Comparison of ENCODE assay signal across 8 mouse cellular contexts in genomic region chr5:30476534-30476933, GRCm38 (mm10). TPM values are rescaled to one million over a fixed set of nuclear protein-coding genes. Genes with fewer than 3 reads are reported as not detected.
DNase-seq lines count a peak whose midpoint lies in the region; ATAC-seq and TF ChIP-seq lines count a peak whose summit lies in the region.
"Had no signal": no experiment of that assay in that cellular context is flagged by ENCODE, and none has a peak within 500 bp of the region (broad histone marks: within the 10 kb centered on the region; RNA-seq: fewer than 3 reads in every experiment).

No protein-coding gene starts in this region.

- H3K4me2 ChIP-seq in embryonic facial prominence, embryonic 11.5 days (ENCODE audit: low read depth, low read length) = no peak overlapping the region

- TF ChIP-seq EP300 in ES-Bruce4 (IDR thresholded peaks at IDR 0.05; ENCODE audit: insufficient read depth, low read depth, low read length) = 0 out of 2 replicates have a peak, but pooled peaks have one; percentile 13

- no peak for ATAC-seq in embryonic facial prominence, embryonic 11.5 days (replicated peaks; ENCODE audit: insufficient number of reproducible peaks, low FRiP score, low TSS enrichment, low read depth)

- TF ChIP-seq CTCF in ES-Bruce4 (IDR thresholded peaks at IDR 0.05; ENCODE audit: low read depth, low read length) = peak; percentile 96
- peak; percentile 63 for TF ChIP-seq CTCF in olfactory bulb, adult 2 months (IDR thresholded peaks at IDR 0.05; ENCODE audit: insufficient read depth, low read depth, low read length)

- H3K9me3 ChIP-seq in ES-Bruce4 (replicated peaks; ENCODE audit: control insufficient read depth, insufficient read depth, low read length, poor library complexity, severe bottlenecking) = no peaks in the 10 kb centered on the region
- no peaks in the 10 kb centered on the region for H3K9me3 ChIP-seq in embryonic facial prominence, embryonic 11.5 days (replicated peaks; ENCODE audit: control insufficient read depth, low read length)

- no peak overlapping the region for H3K27ac ChIP-seq in ES-Bruce4 (ENCODE audit: insufficient read depth, low read length)
- H3K27ac ChIP-seq in embryonic facial prominence, embryonic 11.5 days (replicated peaks; ENCODE audit: low read depth, low read length) = no peak overlapping the region
- H3K27ac ChIP-seq in olfactory bulb, adult 2 months (ENCODE audit: insufficient read depth, low read depth, low read length) = no peak overlapping the region

- 41% methylated on average over 10 of the region's 10 CpGs for WGBS in embryonic facial prominence, embryonic 11.5 days
- WGBS in olfactory bulb, adult 2 months = 30% methylated on average over 10 of the region's 10 CpGs

- no peaks in the 10 kb centered on the region for H3K4me1 ChIP-seq in ES-Bruce4 (ENCODE audit: control insufficient read depth, insufficient read depth, low read length)
- H3K4me1 ChIP-seq in embryonic facial prominence, embryonic 11.5 days (ENCODE audit: control insufficient read depth, insufficient read depth, low read length) = no peaks in the 10 kb centered on the region
- H3K4me1 ChIP-seq in olfactory bulb, adult 2 months (ENCODE audit: control insufficient read depth, insufficient read depth, low read length) = no peaks in the 10 kb centered on the region; the same call in 1 of the 2 replicates

- no peaks in the 10 kb centered on the region for H3K27me3 ChIP-seq in ES-Bruce4 (ENCODE audit: control insufficient read depth, insufficient read depth, low read length, poor library complexity, severe bottlenecking)
- no peaks in the 10 kb centered on the region for H3K27me3 ChIP-seq in embryonic facial prominence, embryonic 11.5 days (ENCODE audit: control insufficient read depth, insufficient read depth, low read length)

- H3K9ac ChIP-seq in ES-Bruce4 (ENCODE audit: low read depth, poor library complexity, severe bottlenecking) = no peak overlapping the region
- H3K9ac ChIP-seq in embryonic facial prominence, embryonic 11.5 days (replicated peaks; ENCODE audit: low read length) = no peak overlapping the region

- H3K4me3 ChIP-seq in ES-Bruce4 (ENCODE audit: low read depth, low read length) = no peak overlapping the region
- no peak overlapping the region for H3K4me3 ChIP-seq in embryonic facial prominence, embryonic 11.5 days (ENCODE audit: low read depth, low read length)
- H3K4me3 ChIP-seq in olfactory bulb, adult 2 months (ENCODE audit: insufficient read depth, low read depth, low read length) = no peak overlapping the region

- DNase-seq in left cerebral cortex, postnatal 14 days (ENCODE audit: low spot score in 2 of 2) = peak; percentile 34 to 51
- DNase-seq in left cerebral cortex, adult 8-10 months (ENCODE audit: low spot score in 2 of 2) = no peak
- peak; percentile 20 for DNase-seq in WW6 (ENCODE audit: low read depth, low spot score)
- peak; percentile 65 for DNase-seq in embryonic facial prominence, embryonic 11.5 days (ENCODE audit: low spot score)
- no peak for DNase-seq in gastrocnemius, adult 8-10 months (ENCODE audit: low spot score in 2 of 2)

- intact Hi-C loops in left cerebral cortex, postnatal 14 days (cut with DNase I) = loop anchor here (5.0 kb wide), 1 partner anchor 84 kb away; no protein-coding TSS in a partner anchor

- TF ChIP-seq POLR2A in ES-Bruce4 (IDR thresholded peaks at IDR 0.05; ENCODE audit: insufficient read depth, low read length) = no peak
- no peak for TF ChIP-seq POLR2A in olfactory bulb, adult 2 months (IDR thresholded peaks at IDR 0.05; ENCODE audit: insufficient read depth, low read depth, low read length)

- H3K36me3 ChIP-seq in ES-Bruce4 (ENCODE audit: control insufficient read depth, insufficient read depth, low read length, poor library complexity, severe bottlenecking) = no peaks in the 10 kb centered on the region
- no peaks in the 10 kb centered on the region for H3K36me3 ChIP-seq in embryonic facial prominence, embryonic 11.5 days (replicated peaks; ENCODE audit: control insufficient read depth, insufficient read depth, low read depth, low read length)

RNA-seq across cellular contexts. Expression of gene 1700001C02Rik, which starts 10.7 kb away (rescaled TPM):
- total RNA-seq in left cerebral cortex, postnatal 14 days (2021) = not detected
- under 1 TPM in 3 of 4 experiments, not detected in 1; 0.57 to 0.91 (median 0.63) TPM for total RNA-seq in left cerebral cortex, adult 8-10 months (2022)
- not detected in 2 replicates for polyA plus RNA-seq in ES-Bruce4 (2011; ENCODE audit: insufficient read depth, insufficient read length, low read depth, missing spikeins)
- polyA plus RNA-seq in embryonic facial prominence, embryonic 11.5 days (2014; fragmentation: Nextera tagmentation; extraction: Ambion mirVana) = not detected in 2 replicates
- polyA plus RNA-seq in olfactory bulb, adult 2 months (2012; ENCODE audit: insufficient read depth, insufficient read length, low replicate concordance, missing spikeins) = not detected in 2 replicates
- total RNA-seq in gastrocnemius, adult 8-10 months (2022) = not detected
- polyA plus RNA-seq: heart, embryonic 14.5 days had no signal

RNA-seq across cellular contexts. Expression of gene Otof, which starts 14.8 kb away (rescaled TPM):
- total RNA-seq in left cerebral cortex, postnatal 14 days (2021) = 10 to 100 TPM; 14.2 to 14.5 TPM
- total RNA-seq in left cerebral cortex, adult 8-10 months (2022) = 10 to 100 TPM; 16.0 to 20.1 (median 18.2) TPM
- polyA plus RNA-seq in ES-Bruce4 (2011; ENCODE audit: insufficient read depth, insufficient read length, low read depth, missing spikeins) = not detected in 2 replicates
- polyA plus RNA-seq in embryonic facial prominence, embryonic 11.5 days (2014; fragmentation: Nextera tagmentation; extraction: Ambion mirVana) = 0.14 and 0.17 TPM in 2 replicates
- not detected in 2 replicates for polyA plus RNA-seq in olfactory bulb, adult 2 months (2012; ENCODE audit: insufficient read depth, insufficient read length, low replicate concordance, missing spikeins)
- total RNA-seq in gastrocnemius, adult 8-10 months (2022) = under 1 TPM in 3 of 4 experiments, not detected in 1; 0.02 to 0.05 (median 0.04) TPM

Comparison
In these comparisons a context has a peak if more than half of its experiments do, and no peak if none do; other contexts are left out.
1. DNase-seq: peak in left cerebral cortex, postnatal 14 days (2 of 2), WW6 (single experiment) and embryonic facial prominence, embryonic 11.5 days (single experiment); none in left cerebral cortex, adult 8-10 months (0 of 2) and gastrocnemius, adult 8-10 months (0 of 2).
2. RNA of gene Otof, which starts 14.8 kb away (total RNA-seq): 16.0 to 20.1 TPM in left cerebral cortex, adult 8-10 months and 14.2 to 14.5 TPM in left cerebral cortex, postnatal 14 days; 0.02 to 0.05 TPM in gastrocnemius, adult 8-10 months; every median in the first group is over 10 times any median in the second.